Mouse (Mus musculus) embryonic fibroblast, embryonic 13.5 days (primary cell): ENCODE data around the gene Zfp383.

Experiments used
- CTCF ChIP-seq: IDR thresholded peaks from 2 replicates; pipeline ENCODE4 v1.5.1; 2011; ENCODE audit warnings: mild to moderate bottlenecking, control low read depth, low read length, moderate library complexity, borderline replicate concordance; ENCODE audit not compliant: insufficient read depth
- POLR2A ChIP-seq: IDR thresholded peaks from 2 replicates; pipeline ENCODE4 v1.6.1; 2011; ENCODE audit warnings: low read depth, mild to moderate bottlenecking, control low read depth, low read length, moderate library complexity

DNA sequence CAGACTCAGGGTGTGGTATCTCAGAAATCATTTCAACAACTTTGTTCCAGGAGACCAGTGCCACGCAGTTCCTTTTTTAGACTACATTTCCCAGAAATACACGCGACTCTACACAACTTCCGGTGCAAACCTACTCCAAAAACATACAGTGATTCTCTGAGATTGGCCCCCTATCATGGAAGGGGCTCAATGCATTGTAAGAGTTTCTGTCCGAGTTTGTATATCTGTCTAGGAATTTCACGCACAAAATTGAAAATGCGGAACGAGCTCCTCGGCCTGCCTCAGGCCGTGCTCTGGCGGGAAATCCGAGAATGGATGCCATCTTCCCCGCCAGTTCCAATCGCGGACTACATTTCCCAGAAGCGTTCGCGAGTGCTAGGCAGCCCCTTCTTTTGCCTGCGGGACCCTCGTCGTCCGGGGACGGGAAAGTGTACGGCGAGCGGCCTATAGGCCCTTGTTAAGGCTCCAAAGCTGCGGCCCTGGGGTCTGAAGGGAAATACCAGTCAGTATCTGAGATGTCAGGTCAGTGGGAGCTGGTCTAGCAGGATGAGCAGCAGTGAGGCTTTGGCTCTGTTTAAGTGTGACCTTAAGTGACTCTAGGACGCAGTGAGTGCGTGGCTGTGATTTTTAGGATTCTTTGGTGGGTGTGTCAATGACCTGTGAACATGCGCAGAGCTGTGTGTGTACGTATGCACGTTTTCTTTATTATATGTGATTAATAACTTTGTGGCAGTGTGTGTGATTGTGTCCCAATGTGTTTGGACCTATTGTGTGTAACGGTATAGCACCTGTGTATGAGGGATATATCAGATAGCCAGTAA is at the start of gene Zfp383:
- TF ChIP-seq CTCF (no peak), POLR2A (peak; percentile 80)
